Mouse (Mus musculus) megakaryocyte, embryonic 14.5 days (primary cell): ENCODE measurements around the gene Lmo7.

Experiments used
- FLI1 ChIP-seq: IDR thresholded peaks from 2 replicates; pipeline ENCODE4 v1.6.1; 2012; ENCODE audit warnings: low read length, inconsistent platforms, mixed read lengths
- GATA1 ChIP-seq: IDR thresholded peaks from 3 replicates; pipeline ENCODE4 v1.6.1; 2012; ENCODE audit warnings: mixed read lengths, low read length, inconsistent platforms, borderline replicate concordance

DNA sequence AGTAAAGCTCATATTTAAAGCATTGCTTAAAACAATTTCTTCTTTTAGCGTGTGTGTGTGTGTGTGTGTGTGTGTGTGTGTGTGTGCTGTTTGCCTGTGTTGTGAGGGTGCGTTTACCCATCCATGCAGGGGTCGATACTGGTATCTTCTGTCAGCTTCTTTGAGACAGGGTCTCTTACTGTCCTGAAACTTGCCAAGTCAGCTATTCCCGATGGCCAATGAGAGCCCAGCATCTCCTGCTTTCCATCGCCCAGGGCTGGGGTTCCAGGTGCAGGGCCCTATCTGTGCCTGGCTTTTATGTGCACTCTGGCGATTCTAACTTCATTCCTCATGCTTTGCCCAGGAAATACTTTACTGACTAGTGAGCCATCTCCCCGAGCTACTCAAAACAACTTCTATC, 114.7 kb downstream of the Lmo7 start:
- TF ChIP-seq GATA1: no peak
- TF ChIP-seq FLI1: no peak
